Mouse (Mus musculus) midbrain, embryonic 16.5 days (tissue): ENCODE measurements at regions not wholly inside any gene's neighbourhood (a gene's known extent, or its start where the extent isn't known, plus 50 kb on each side); places are given as distances from the start of the nearest gene placed in this dataset.

ENCODE experiments used
- ATAC-seq: fragments of 200-750 bp; cut with Nextera tagmentation; 2 replicates; pipeline ENCODE4 v1.8.0; 2017; ENCODE audit warnings: moderate TSS enrichment
- H3K27ac ChIP-seq: fragments of 300-500 bp; sonication (generic); 2 replicates; pipeline ENCODE4 v1.5.1; 2014; ENCODE audit warnings: mild to moderate bottlenecking, low read length, mixed read lengths
- H3K27me3 ChIP-seq: fragments of 300-500 bp; sonication (generic); 2 replicates; pipeline ENCODE4 v1.6.1; 2014; ENCODE audit warnings: low read depth, low read length, mixed read lengths; ENCODE audit not compliant: control insufficient read depth, insufficient read depth
- H3K36me3 ChIP-seq: fragments of 300-500 bp; sonication (generic); 2 replicates; pipeline ENCODE4 v1.6.1; 2014; ENCODE audit warnings: mild to moderate bottlenecking, low read length, moderate library complexity, mixed read lengths; ENCODE audit not compliant: control insufficient read depth, insufficient read depth
- H3K4me1 ChIP-seq: fragments of 300-500 bp; sonication (generic); 2 replicates; pipeline ENCODE4 v1.6.1; 2014; ENCODE audit warnings: mild to moderate bottlenecking, low read length, mixed read lengths; ENCODE audit not compliant: control insufficient read depth, insufficient read depth
- H3K4me2 ChIP-seq: fragments of 300-500 bp; sonication (generic); 2 replicates; pipeline ENCODE4 v1.6.1; 2014; ENCODE audit warnings: mild to moderate bottlenecking, low read length, mixed read lengths
- H3K4me3 ChIP-seq: fragments of 300-500 bp; sonication (generic); 2 replicates; pipeline ENCODE4 v1.5.1; 2014; ENCODE audit warnings: low read depth, mild to moderate bottlenecking, low read length, moderate library complexity, mixed read lengths
- H3K9ac ChIP-seq: fragments of 300-500 bp; sonication (generic); 2 replicates; pipeline ENCODE4 v1.6.1; 2014; ENCODE audit warnings: low read depth, low read length, mixed read lengths
- H3K9me3 ChIP-seq: fragments of 300-500 bp; sonication (generic); replicated peaks from 2 replicates; pipeline ENCODE4 v1.6.1; 2014; ENCODE audit warnings: mild to moderate bottlenecking, low read length, mixed read lengths; ENCODE audit not compliant: control insufficient read depth, poor library complexity, severe bottlenecking
- WGBS: fragments of 180-500 bp; shearing (Covaris S2); extraction: QIAGEN DNeasy Blood & Tissue Kit; methylation state at CpG from one replicate; pipeline ENCODE4 v1.1.7; 2014; 5-methylcytosine and 5-hydroxymethylcytosine counted together

- H3K9ac ChIP-seq: peak overlapping the region; percentile 58
Observed at GRCm38 (mm10) chr3:9340788-9341187, 269.1 kb downstream of the Zfp704 start.

GRCm38 (mm10) chr3:9340344-9340743 is 269.5 kb downstream of the Zfp704 start:
- Histone ChIP-seq H3K27ac (no peak overlapping the region), H3K9me3 (no peaks in the 10 kb centered on the region), H3K4me2 (peak overlapping the region; percentile 54), H3K27me3 (peaks cover 5% of the 10 kb centered on the region), H3K9ac (no peak overlapping the region), H3K36me3 (no peaks in the 10 kb centered on the region), H3K4me1 (peaks cover 8% of the 10 kb centered on the region), H3K4me3 (peak overlapping the region; percentile 33)
- ATAC-seq: 0 out of 2 replicates have a peak, but pooled peaks have one; percentile 66
- 22% methylated on average over 4 of the region's 4 CpGs for WGBS

More at GRCm38 (mm10) chr3:9340788-9341187, 269.1 kb downstream of the Zfp704 start:
- Histone ChIP-seq H3K27me3 (peaks cover 7% of the 10 kb centered on the region), H3K4me3 (peak overlapping the region; percentile 33), H3K27ac (no peak overlapping the region), H3K4me2 (peak overlapping the region; percentile 54), H3K4me1 (peaks cover 8% of the 10 kb centered on the region), H3K9me3 (no peaks in the 10 kb centered on the region), H3K36me3 (no peaks in the 10 kb centered on the region)
- under 1% methylated on average over 15 of the region's 15 CpGs for WGBS
- ATAC-seq: peak; percentile 81

DNA sequence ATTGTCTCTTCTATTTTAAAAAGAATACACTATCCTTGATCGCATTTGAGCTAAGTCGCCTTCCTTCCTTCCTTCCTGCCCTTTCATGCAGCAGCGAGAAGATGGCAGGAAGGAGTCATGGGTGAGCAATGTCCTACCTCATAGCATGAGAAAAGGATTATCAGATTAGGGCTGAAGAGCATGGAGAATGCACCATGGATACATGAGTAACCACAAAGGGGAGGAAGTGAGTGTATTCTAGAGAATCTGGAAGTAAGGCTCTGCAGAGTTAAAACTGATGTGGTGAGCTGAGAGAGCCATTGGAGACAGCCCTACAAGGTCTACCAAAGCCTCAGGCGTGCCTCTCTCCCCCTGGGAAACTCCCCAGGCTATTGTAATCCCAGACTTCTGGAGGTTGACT is 270.2 kb downstream of the Zfp704 start:
- 66% methylated on average over 4 of the region's 4 CpGs for WGBS
- H3K4me3 ChIP-seq: no peak overlapping the region
- H3K27me3 ChIP-seq: no peaks in the 10 kb centered on the region; the same call in 1 of the 2 replicates
- no peak for ATAC-seq
- H3K36me3 ChIP-seq: no peaks in the 10 kb centered on the region
- H3K27ac ChIP-seq: no peak overlapping the region
- H3K9me3 ChIP-seq: no peaks in the 10 kb centered on the region
- no peak overlapping the region for H3K4me2 ChIP-seq
- H3K9ac ChIP-seq: no peak overlapping the region
- H3K4me1 ChIP-seq: peaks cover 10% of the 10 kb centered on the region

GRCm38 (mm10) chr3:9335580-9335979 is 274.3 kb downstream of the Zfp704 start:
- Histone ChIP-seq H3K27ac (no peak overlapping the region), H3K36me3 (no peaks in the 10 kb centered on the region), H3K4me2 (no peak overlapping the region), H3K9me3 (no peaks in the 10 kb centered on the region), H3K4me1 (peaks cover 4% of the 10 kb centered on the region; the same call in 1 of the 2 replicates), H3K27me3 (no peaks in the 10 kb centered on the region; the same call in 1 of the 2 replicates), H3K4me3 (no peak overlapping the region), H3K9ac (no peak overlapping the region)
- ATAC-seq: no peak
- WGBS: 32% methylated on average over 4 of the region's 4 CpGs
